Mouse (Mus musculus) gastrocnemius, adult 8-10 months (tissue): ENCODE measurements around the gene Med11. TPM values are rescaled to one million over a fixed set of nuclear protein-coding genes. Genes with fewer than 3 reads are reported as not detected.
"Not testable (repeated sequence)": the region's sequence is repeated elsewhere in the genome, so short reads cannot be mapped to it uniquely, and the experiment has no call there.

ENCODE experiments used
- DNase-seq, 2 experiments: peaks; one replicate each; pipeline ENCODE4 v3.0.0; 2022; ENCODE audit warnings: low spot score in 2 of 2
- total RNA-seq, 4 experiments: library from RNA; stranded (reverse); gene quantifications; 2 replicates each; pipeline ENCODE4 v1.2.4; 2022

Gene Med11
- total RNA-seq, 4 experiments from 2014 or later = 4.1 to 5.3 (median 4.6) TPM

DNA sequence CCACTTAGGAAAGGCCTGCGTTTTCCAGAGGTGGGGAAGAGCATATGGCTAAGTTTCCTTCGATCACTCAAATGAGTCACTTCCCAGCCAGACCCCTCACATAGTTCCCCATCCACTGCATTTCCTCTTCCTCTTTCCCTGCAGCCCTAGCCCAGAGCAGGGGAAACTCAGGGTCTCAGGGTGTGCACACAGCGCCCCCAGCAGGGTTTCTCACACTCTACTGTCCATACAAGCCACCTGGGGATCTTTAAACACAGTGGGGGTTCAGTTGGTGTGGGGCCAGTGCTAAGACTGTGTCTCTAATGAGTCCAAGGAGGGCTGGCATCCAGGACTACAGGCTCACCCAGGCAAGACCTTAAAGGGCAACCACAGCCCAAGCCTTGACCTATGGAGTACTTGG lies 5.0 kb upstream of the Med11 start:
- no peak for DNase-seq

DNA sequence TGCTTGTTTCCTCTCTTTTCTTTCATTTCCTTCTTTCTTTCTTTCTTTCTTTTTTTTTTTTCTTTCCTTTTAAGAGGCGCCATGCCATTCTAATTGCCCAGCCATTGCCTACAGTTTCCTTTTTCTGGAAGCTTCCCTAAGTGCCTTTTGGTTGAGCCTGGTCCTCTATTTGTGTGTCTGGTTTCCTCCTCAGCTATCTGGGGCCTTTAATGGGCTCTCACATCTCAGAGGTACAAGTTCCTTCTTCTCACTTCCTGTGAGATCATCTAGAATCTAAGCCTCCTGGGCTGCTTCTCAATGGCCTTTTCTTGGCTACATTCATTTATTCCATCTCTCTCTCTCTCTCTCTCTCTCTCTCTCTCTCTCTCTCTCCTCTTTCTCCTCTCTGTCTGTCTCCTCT lies 4.3 kb upstream of the Med11 start:
- no peak for DNase-seq

DNA sequence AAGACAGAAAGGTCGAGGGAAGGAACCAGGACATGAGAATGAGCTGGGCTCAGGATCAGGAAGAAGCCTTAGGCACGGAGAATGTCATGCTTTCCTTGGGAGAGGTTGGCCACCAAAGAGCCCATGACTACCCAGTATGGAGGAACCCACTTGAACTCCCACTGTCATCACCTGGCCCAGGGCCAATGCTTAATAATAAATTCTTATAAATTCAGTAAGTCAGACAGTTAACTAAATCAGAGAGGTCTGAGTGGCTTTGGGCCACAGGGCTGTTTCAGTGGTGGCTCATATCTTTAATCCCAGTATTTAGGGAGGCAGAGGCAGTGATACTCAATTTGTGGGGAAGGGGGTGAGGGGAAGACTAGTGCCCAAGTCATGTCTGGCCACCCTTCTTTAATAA lies 793 bp upstream of the Med11 start:
- no peak for DNase-seq

DNA sequence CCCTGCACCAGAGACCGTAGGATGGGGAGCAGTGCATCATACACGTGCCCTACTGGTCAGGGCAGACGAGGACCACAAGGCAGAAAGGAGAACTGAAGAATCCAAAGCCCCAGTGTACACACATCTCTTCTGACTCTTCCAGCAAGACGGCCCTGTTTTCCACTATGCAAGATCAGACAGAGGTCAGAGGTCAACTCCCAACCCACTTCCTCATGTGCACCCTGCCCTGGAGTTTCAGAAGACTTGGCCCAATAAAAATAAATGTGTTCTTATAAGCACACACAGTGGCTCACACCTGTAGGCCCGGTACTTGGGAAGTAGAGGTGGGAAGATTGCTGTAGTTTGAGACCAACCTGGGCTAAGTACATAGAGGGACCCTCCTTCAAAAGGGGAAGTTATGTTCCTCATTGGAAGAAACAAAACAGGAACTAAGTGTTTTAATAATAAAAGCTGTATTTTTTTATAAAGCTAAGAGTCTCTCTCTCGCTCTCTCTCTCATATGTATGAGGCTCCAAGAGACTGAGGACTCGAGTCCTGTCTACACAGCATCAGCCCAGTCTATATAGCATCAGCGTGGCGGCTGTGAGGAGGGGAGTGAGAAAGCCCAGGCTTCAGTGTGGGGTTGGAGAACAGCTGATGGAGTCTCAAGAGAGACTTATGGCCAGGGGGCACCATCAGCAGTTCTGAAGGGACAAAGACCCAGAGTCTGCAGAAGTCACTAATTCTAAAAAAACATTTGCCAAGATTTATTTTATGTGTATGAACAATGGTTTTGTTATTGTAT lies 1.7 kb downstream of the Med11 start:
- no peak for DNase-seq

DNA sequence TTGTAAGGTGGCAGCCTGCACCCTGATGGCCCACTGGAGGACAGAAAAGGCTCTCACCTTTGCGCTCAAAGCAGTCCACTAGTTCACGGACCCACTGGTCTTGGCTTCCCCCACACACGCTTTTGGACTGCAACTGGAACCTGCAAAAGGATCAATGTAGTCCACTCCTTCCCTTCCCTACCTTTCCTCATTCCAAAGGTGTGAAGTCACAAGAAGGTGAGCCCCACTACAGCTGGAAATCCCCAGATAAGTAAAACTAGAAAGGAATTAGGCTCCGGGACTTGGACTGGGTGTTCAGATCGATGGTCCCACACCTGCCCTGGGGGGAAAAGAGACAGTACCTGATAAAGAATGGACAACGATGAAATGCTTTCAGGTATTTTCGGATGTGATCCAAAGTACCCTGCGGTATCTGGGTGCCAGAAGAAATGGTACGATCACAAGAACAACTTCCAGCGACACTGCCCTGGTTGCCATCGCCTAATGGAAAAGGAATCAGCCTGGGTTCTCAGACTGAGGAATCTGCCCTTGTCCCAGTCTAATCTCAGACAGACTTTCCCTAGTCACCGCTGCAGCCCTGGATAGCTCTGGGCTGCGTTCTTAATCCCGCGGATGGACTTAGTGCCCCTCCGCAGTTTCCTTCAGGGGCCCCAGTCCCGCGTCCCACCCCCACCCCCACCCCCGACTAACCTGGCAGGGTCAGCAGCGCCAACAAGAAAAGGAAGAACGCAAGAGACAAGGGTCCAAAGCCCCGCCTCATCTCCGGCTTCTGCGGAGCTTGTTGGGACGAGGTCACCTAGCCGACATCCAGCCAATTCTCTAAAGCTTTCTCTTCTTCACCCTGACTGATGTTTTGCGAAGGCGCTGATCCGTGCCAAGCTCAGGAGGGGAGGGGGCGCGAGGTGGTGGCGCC lies 7.2 kb downstream of the Med11 start, which contains the start of gene Zmynd15:
TSS of gene Zmynd15 (plus strand) at position 746 of the 913 bp plus-strand sequence.
- DNase-seq = no peak

DNA sequence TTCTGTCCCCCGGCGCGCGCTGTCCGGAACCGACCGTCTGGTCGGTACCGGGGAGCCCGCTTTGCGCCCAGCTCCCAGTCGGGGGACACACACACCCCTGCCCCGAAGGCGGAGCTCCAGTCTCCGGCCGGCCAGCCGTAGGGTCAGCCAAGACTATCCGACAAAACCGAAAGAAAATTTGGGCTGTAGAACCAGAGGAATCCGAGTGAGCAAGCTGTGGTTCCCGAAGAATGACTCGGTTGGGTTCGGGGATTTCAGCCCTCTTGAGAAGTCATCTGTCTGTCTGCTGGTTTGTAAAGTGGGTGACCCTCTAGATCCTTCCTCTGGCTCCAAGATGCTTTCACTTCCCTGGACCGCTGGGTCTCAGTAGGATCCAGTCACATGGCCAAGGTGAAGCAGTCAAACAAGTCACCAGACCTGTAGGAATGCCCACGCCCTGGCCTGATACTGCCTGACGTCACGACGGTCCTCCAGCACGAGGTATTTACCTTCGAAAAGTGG lies 7.9 kb downstream of the Med11 start, which contains the start of gene Cxcl16:
TSS of gene Cxcl16 (minus strand) at position 384 of the 501 bp plus-strand sequence.
- DNase-seq = peak; percentile 20 to 34

DNA sequence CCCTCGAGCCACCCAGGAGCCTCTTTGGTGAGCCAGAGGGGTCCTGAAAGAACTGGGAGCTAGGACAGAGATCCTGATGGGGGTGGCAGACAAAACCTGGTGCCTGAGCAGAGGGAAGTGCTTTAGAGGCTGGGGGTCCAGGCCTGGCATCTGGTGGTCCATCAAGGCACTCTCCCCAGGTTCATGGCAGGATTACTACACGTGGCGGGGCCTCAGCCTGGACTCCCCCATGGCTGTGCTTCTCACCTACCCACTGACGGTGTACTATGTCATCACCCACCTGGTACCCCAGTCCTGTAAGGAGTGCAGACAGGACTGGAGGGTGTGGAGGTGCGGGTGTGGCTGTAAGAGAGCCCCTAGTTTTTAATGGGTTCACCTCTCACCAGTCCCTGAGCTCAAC lies 12.3 kb downstream of the Med11 start:
- no peak for DNase-seq

DNA sequence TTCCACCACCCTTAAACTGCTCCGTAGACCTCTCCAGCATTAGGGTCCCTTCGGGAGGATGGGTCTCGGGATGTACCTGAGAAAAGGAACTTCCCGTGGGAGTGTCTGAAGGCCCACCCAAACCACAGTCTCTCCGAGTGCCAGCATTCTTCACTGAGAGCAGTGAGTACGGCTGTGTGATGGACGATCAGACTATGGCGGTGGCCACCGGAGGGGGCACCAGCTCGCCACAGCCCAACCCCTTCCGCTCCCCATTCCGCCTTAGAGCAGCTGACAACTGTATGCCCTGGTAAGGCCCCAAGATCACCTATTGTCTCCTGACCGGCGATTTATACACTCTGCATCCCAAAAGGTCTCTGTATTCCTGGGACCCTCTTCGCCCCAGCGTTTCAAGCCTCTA lies 13.5 kb downstream of the Med11 start:
- DNase-seq = no peak

DNA sequence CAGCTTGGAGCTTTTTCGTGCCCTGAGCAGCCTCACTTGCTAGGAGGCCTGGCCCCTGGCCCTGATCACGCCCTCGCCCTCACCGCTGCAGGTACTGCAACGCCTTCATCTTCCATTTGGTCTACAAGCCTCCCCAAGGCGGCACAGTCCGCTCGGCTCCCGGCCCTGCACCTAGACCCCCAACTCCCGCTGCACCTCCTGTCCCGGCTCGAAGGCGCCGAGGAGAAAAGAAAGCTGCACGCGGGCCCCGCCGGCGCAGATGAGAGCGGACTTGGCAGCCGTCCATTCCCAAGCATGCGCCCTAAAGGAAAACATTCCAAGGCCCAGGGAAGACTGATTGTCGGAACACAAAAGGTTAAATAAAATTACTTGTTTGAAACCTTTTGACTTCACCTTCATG lies 14.1 kb downstream of the Med11 start:
- no peak for DNase-seq

DNA sequence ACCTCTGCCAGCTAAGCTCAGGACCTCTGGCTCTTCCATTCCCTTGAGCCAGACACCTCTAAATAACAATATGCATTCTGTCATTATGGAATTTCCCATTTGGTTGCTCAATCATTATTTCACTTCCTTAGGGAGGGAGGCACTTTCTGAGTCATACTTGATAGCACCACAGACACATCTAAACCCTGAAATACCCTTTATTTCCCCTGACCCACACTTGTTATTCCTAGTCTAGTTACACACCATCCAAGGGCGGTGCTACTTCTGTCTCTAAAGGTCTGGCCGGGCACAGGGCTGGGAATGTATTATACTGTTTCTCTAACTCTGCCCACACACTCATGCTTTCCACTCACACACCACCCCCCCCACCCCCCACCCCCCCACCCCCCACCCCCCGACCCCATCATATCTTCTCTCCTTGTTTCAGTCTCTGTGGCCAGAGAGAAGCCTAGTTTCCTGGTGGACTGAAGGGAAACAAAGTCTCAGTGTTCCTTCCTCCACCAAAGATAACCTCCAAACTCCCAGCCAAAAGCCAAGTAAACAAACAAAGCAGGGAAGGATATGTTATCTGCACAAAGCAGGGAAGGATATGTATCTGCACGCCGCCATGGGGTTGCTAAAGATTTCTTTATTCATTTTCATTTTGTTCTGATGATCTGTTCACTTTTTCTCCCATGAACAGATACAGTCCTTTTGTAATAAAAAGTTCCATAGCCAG lies 16.3 kb downstream of the Med11 start:
- no peak for DNase-seq

DNA sequence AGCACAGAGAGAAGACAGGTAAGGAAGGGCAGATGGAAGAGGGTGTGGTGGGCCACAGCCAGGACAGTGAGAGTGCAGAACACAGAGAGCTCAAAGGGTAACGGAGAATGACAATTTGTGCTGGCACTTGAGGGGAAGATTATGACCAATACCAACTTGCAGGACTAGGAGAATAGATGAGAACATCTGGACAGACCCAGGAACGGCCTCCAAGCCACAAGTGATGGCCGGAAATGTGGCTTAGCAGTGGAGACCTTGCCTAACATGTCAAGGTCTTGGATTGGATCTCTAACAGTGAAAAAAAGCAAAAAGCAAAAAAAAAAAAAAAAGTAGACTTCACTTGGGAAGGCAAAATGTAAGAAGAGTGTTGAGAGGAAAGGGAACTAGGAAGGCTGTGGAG lies 18.0 kb downstream of the Med11 start:
- DNase-seq = no peak

DNA sequence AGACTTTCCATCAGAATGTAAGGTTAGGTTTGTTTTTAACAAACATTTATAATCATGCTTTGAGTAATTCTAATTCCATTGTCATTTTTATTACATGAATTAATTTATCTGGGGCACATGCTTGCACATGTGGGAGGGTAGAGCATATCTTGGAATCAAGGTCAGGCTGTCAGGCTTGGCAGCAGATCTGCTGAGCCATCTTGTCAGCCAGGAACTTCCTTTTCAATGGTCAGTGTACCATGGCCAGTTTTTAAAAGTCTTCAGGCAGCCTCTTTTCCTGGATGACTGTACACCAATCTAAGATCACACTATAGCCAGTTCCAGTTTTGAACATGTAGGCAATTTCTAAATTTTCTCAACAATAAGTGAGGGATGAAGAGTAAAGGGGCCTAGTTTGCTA lies 21.0 kb downstream of the Med11 start:
- no peak for DNase-seq

DNA sequence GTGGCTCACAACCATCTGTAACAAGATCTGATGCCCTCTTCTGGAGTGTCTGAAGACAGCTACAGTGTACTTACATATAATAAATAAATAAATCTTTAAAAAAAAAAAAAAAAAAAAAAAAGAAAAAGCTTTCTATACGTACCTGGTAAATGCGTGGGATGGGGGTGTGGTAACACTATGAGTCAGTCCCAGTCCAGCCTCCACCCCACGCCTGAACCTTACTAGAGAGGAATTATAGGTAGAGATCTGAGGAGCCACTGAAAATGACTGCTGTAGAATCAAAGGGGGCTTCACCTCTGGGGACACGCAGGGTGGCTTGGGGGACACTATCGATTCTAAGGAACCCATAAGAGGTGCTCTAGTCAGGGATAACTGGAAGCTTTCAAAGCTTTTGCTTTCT lies 21.6 kb downstream of the Med11 start:
- not testable (repeated sequence) for DNase-seq

DNA sequence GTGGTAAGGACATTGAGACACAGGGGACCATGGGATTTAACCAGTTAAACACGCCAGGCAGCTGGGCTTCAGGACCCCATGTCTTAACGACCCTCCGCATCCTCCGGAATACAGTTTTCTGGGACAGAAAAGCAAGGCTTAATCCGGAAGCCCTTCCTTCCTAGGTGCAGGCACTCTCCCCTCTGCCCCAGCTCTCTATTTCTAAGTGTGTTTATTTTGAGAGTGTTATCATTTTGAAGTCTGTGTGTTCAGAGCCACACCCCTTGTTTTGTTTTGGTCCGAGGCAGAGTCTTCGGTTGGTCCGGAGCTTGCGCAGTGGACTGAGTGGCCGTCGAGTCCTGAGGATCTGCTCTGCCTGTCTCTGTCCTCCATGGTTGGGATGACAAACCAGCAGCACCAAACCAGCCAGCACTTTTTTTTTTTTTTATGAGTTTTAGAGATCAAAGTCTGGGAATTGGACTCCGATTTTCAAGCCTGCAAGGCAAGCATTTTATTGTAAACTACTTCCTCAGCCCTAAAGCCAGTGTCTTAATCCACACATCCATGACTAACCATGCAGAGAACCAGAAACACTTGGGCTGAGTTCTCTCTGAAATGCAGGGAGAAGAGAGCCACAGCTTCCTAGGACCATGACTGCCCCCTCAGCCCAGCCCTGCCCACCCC lies 23.3 kb downstream of the Med11 start:
- no peak for DNase-seq

DNA sequence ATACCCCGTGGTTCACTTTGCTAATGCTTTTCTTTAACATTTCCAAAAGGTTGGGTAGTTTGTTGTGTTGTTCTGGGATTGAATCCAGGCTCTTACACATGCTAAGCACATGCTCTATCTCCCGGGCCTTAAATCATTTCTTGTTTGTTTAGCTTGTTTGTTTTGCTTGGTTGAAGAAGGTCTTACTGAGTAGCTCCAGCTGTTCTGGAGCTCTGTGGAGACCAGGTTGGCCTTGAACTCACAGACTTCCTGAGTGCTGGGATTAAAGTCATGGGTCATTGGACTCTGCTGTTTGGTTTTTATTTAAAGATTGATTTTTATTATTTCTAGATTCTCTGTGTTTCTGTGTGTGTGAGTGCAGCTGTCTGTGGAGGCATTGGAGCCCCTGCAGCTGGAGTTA lies 33.8 kb downstream of the Med11 start:
- DNase-seq = no peak

DNA sequence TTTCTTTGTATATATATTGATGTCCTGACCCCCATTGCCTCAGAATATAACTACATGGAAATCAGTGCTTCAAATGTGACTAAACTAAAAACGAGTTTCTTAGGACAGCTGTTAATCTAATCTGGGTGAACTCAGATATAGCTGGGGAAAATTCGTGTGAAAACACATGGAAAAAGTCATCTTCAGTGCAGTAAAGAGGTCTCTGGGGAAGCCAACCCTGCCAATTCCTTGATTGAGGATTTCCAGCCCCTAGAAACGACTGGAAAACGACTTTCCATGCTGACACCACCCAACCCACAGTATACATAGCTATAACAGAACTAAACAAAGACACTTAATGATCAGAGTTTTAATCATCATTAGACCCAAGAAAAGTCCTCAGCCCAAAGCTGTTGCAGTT lies 36.1 kb downstream of the Med11 start:
- no peak for DNase-seq

DNA sequence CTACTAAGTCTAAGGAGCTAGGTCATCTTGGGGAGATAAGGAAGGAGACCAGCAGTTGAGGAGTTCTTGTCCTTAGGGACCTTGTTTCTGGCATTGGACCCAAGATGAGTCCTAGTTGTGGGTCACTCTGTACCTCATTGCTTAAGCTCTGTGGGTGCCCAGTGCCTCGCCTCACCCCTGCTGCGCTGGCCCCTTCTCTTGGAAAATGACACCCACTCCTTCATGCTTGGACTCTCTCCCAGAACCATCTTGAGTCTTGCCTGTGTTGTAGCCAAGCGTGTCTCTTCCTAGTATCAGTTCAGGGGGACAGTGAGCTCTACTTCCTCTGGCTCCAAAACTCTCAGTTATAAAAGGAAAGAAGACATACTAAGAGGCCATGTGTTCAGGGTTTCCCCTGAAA lies 37.4 kb downstream of the Med11 start:
- peak; percentile 54 to 72 for DNase-seq

DNA sequence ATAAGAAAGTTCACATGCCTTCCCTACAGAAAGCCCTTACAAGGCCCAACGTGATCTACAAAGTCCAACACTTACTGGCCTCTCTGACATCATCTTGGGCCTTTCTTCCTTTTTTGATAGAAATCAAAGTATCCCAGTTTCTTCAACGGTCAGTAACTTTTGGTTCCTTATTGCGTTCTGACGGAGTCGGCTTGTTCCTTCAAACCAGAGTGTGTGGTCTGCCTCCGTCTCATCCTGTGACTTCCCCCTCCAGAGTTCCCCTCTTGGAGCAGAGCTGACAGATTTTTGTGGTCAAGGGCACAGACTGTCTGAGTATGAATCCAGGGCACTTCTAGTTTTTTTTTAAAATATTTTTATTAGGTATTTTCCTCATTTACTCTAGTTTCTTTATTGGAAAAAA lies 38.0 kb downstream of the Med11 start:
- no peak for DNase-seq

DNA sequence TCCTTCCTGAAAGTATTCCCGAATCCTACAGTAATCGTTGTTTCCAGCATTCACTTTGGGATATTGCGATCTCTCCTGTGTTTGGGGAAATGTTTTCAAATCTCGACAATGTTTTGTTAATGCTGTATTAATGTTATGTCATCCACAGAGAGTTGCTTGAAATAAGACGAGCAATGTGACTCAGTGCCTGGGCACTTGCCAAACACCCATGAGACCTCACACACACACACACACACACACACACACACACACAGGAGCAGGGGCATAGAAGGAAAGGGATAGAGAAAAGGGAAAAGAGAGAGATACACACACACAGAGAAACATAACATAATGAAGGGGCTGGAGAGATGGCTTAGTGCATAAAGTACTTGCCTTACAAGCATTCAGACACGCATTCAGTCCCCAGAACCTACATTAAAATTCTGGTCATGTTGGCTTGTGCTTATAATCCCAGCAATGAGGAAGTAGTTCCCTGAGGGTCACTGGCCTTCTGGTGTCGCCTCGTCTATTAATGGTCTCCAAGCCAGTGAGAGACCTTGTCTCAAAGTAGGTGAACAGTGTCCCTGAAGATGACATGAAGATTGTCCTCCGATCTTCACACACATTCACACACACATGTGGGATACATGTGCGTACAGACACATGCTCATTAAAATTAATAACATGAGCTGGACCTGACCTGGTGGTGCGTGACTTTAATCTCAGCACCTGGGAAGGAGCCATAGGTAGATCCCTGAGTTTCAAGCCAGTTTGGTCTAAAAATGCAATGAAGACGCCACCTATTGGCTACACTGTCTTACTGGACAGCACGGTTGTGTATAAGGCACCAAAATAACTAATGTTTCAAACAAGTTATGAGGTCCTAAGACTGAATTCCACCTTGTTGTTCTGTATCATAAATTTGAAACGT lies 48.1 kb downstream of the Med11 start:
- no peak for DNase-seq

DNA sequence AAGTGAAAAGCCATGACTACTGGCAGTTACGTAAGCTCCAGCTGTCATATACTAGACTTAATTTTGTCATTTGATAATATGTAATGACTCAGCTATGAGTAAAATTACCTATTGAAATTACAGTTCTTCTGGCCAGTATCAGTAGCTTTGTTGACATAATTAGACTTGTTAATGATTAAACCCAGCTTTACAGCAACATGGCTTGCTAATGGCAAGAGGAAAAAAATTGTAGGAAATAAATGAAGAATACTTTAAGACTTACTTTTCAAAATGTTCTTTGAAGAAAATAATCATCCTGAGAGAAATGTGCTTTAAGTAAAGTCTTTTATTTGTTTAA lies 48.7 kb downstream of the Med11 start:
- no peak for DNase-seq
